Mouse (Mus musculus) erythroblast, embryonic 14.5 days (primary cell): ENCODE data around the gene Gli2.

ENCODE experiments used
- GATA1 ChIP-seq: IDR thresholded peaks from 2 replicates; pipeline ENCODE4 v1.6.1; 2012; ENCODE audit warnings: low read length, inconsistent platforms, mixed read lengths
- TAL1 ChIP-seq: IDR thresholded peaks from 3 replicates; pipeline ENCODE4 v1.6.1; 2012; ENCODE audit warnings: low read length, inconsistent platforms, mixed read lengths

GRCm38 (mm10) chr1:119056491-119056890, 3.1 kb upstream of the Gli2 start:
- TF ChIP-seq GATA1 (no peak), TAL1 (no peak)
